Mouse (Mus musculus) lung, embryonic 16.5 days (tissue): ENCODE data around the gene Slc25a45. TPM values are rescaled to one million over a fixed set of nuclear protein-coding genes. Genes with fewer than 3 reads are reported as not detected.

Experiments used
- ATAC-seq: fragments of 200-750 bp; cut with Nextera tagmentation; 2 replicates; pipeline ENCODE4 v1.8.0; 2017; ENCODE audit warnings: low read depth, mild to moderate bottlenecking, moderate library complexity
- H3K27ac ChIP-seq: fragments of 300-500 bp; sonication (generic); 2 replicates; pipeline ENCODE4 v1.5.1; 2014; ENCODE audit warnings: mild to moderate bottlenecking, control low read depth, low read length
- H3K27me3 ChIP-seq: fragments of 300-500 bp; sonication (generic); 2 replicates; pipeline ENCODE4 v1.6.1; 2014; ENCODE audit warnings: low read depth, low read length, mixed read lengths; ENCODE audit not compliant: control insufficient read depth, insufficient read depth
- H3K36me3 ChIP-seq: fragments of 300-500 bp; sonication (generic); 2 replicates; pipeline ENCODE4 v1.6.1; 2014; ENCODE audit warnings: low read length; ENCODE audit not compliant: control insufficient read depth, insufficient read depth
- H3K4me1 ChIP-seq: fragments of 300-500 bp; sonication (generic); replicated peaks from 2 replicates; pipeline ENCODE4 v1.6.1; 2014; ENCODE audit warnings: low read length, mixed read lengths; ENCODE audit not compliant: control insufficient read depth, insufficient read depth
- H3K4me2 ChIP-seq: fragments of 300-500 bp; sonication (generic); 2 replicates; pipeline ENCODE4 v1.6.1; 2014; ENCODE audit warnings: low read depth, low read length, control low read depth
- H3K4me3 ChIP-seq: fragments of 300-500 bp; sonication (generic); 2 replicates; pipeline ENCODE4 v1.5.1; 2014; ENCODE audit warnings: mild to moderate bottlenecking, low read length, control low read depth
- H3K9ac ChIP-seq: fragments of 300-500 bp; sonication (generic); 2 replicates; pipeline ENCODE4 v1.6.1; 2014; ENCODE audit warnings: low read length, control low read depth
- H3K9me3 ChIP-seq: fragments of 300-500 bp; sonication (generic); 2 replicates; pipeline ENCODE4 v1.6.1; 2016; ENCODE audit warnings: low read length; ENCODE audit not compliant: control insufficient read depth
- WGBS: fragments of 180-500 bp; shearing (Covaris S2); extraction: QIAGEN DNeasy Blood & Tissue Kit; methylation state at CpG from one replicate; pipeline ENCODE4 v1.1.7; 2014; 5-methylcytosine and 5-hydroxymethylcytosine counted together
- polyA plus RNA-seq: library from polyadenylated mRNA; unstranded; fragments of >200 nt; fragmentation: Nextera tagmentation; extraction: Ambion mirVana; gene quantifications from 2 replicates; pipeline ENCODE4 v1.2.1, GENCODE M21; 2015

Slc25a45 gene
- polyA plus RNA-seq, 1 experiment from 2014 or later: 5.7 TPM

DNA sequence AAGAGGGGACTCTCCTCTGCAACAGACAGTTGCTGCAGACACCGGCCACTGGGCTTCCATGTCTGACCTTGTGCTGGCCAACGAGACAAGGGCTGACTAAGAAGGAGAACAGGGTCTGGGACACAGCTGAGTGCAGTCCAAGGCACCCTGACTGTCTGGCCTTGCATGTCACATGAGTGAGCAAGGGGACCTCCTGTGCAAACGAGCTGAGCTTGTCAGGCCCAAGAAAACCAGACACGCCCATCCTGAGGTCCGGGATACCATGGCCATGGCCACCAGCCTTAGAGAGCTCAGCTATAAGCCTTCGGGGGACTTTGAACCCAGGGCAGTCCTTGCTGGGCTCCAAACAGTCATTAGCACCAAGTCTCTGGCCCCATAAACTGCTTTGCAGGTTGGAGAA, 9.5 kb upstream of the Slc25a45 start:
- no peaks in the 10 kb centered on the region for H3K27me3 ChIP-seq
- H3K4me3 ChIP-seq: no peak overlapping the region
- WGBS: 78% methylated on average over 6 of the region's 6 CpGs
- ATAC-seq: no peak
- peaks cover 21% of the 10 kb centered on the region for H3K4me1 ChIP-seq
- peaks cover 34% of the 10 kb centered on the region for H3K36me3 ChIP-seq
- no peak overlapping the region for H3K27ac ChIP-seq
- no peak overlapping the region for H3K4me2 ChIP-seq
- no peaks in the 10 kb centered on the region for H3K9me3 ChIP-seq
- no peak overlapping the region for H3K9ac ChIP-seq

DNA sequence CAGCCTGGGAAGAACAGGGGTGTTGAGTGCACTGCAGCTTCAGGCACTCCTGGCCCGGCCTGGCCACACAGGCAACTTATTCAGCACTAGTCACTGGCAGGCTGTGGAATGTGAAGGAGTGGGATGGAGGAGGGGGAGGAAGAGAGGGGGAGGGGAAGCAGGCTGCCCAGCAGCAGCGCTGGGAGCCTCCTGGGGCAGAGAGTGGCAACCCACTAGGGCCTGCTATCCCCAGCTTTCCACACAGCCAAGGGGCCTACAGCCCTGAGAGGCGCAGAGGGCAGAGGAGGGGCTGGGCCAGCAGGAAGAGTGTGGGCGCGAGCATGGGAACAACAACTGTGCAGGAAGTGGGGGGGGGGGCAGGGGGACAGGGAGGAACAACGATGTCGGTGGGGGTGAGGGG, 6.3 kb upstream of the Slc25a45 start:
- peak overlapping the region; percentile 13; the same call in 1 of the 2 replicates for H3K4me3 ChIP-seq
- H3K27me3 ChIP-seq: no peaks in the 10 kb centered on the region
- H3K36me3 ChIP-seq: peaks cover 14% of the 10 kb centered on the region
- peak overlapping the region; percentile 92 for H3K27ac ChIP-seq
- H3K4me1 ChIP-seq: peaks cover 38% of the 10 kb centered on the region
- peak overlapping the region; percentile 61 for H3K9ac ChIP-seq
- H3K4me2 ChIP-seq: peak overlapping the region; percentile 45
- 0% methylated on average over 3 of the region's 7 CpGs for WGBS
- no peaks in the 10 kb centered on the region for H3K9me3 ChIP-seq
- ATAC-seq: peak; percentile 88

- peak overlapping the region; percentile 61 for H3K9ac ChIP-seq
- no peaks in the 10 kb centered on the region for H3K9me3 ChIP-seq
- peak overlapping the region; percentile 92 for H3K27ac ChIP-seq
- H3K4me1 ChIP-seq: peaks cover 38% of the 10 kb centered on the region
- peaks cover 14% of the 10 kb centered on the region; the same call in 1 of the 2 replicates for H3K36me3 ChIP-seq
- H3K27me3 ChIP-seq: no peaks in the 10 kb centered on the region
- no peak overlapping the region for H3K4me3 ChIP-seq
- 12% methylated on average over 6 of the region's 6 CpGs for WGBS
- peak overlapping the region; percentile 45 for H3K4me2 ChIP-seq
- ATAC-seq: peak; percentile 40
These were observed 5.9 kb upstream of the Slc25a45 start for GRCm38 (mm10) chr19:5871683-5872082.

DNA sequence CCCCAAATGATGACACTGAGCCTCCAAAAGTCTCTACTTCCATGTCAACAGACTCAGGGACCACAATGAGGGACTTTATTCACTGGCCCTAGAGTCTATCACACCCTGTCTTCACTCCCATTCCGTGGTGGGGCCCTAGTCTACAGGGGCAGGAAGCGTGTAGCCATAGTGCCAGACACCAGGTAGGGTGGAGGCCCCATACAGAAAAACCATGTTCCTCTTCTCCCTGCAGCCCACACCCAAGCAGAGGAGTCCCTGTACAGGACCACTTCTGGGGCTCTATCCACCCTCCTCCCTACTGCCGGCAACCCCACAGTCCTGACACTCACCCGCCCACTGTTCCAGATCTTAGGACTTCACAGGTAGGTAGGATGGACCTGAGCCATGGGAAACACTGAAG, 5.1 kb upstream of the Slc25a45 start:
- Histone ChIP-seq H3K27ac (peak overlapping the region; percentile 7; the same call in 1 of the 2 replicates), H3K4me2 (no peak overlapping the region), H3K27me3 (no peaks in the 10 kb centered on the region), H3K36me3 (peaks cover 9% of the 10 kb centered on the region; the same call in 1 of the 2 replicates), H3K4me1 (peaks cover 43% of the 10 kb centered on the region), H3K4me3 (no peak overlapping the region), H3K9ac (no peak overlapping the region), H3K9me3 (no peaks in the 10 kb centered on the region)
- WGBS: 65% methylated on average over 4 of the region's 4 CpGs
- no peak for ATAC-seq

DNA sequence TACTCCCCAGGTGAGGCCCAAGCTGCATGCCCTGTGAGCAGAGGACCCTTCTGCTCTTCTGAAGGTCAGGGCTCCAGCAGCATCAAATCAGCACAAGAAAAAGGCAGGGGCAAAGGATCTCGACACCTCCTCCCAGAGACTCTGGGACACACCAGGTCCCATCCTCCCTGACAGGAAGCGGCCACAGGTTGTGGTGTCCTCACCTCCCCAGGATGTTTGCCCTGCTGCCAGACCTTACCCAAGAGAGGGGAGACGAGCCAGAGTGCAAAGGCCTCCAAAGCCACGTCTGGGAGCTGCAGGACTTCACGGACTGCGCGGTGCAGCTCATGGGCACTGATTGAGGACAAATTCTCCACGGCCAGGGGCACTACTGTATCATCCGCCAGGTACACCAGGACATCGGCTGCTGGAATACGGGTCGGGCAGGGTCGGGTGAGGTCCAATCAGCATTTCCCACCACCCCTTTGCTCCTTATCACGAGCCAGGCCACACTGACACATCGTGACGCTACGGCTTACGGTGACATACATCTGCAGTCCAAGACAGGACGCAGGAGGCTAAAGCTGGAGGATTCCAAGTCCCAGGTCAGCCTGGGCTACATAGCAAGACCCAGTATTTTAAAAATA, 4.6 kb upstream of the Slc25a45 start:
- Histone ChIP-seq H3K27ac (peak overlapping the region; percentile 7; the same call in 1 of the 2 replicates), H3K9ac (0 out of 2 replicates have a peak overlapping the region, but pooled peaks have one; percentile 90), H3K4me2 (no peak overlapping the region; the same call in 1 of the 2 replicates), H3K36me3 (peaks cover 9% of the 10 kb centered on the region; the same call in 1 of the 2 replicates), H3K4me3 (no peak overlapping the region), H3K9me3 (no peaks in the 10 kb centered on the region), H3K27me3 (no peaks in the 10 kb centered on the region), H3K4me1 (peaks cover 47% of the 10 kb centered on the region)
- WGBS: 72% methylated on average over 19 of the region's 19 CpGs
- no peak for ATAC-seq

GRCm38 (mm10) chr19:5874391-5874968, 3.1 kb upstream of the Slc25a45 start:
- H3K9me3 ChIP-seq: no peaks in the 10 kb centered on the region
- WGBS: 6% methylated on average over 13 of the region's 13 CpGs

DNA sequence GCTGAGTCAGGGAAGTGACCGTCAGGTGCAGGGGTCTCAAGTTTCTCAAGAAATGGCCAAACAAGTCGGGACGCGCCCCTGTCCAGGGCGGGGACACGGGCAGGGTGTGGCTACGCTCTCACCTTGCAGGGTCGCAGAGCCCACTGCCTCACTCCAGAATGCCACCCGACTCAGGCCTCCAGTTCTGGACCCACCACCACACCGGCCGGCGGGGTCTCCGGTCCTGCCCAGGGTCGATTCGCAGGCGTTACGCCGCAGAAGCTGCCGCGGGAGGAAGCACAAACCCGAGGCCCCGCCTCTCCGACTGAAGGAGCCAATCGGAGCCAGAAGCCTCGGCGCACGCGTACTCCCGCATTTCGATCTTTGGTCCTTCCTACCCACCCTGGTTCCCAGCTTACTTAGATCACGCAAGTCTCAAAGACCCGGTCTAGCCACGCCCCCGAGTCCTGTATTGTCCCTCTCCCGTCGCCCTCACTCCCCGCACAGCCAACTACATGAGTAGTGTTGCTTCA, 2.6 kb upstream of the Slc25a45 start, which contains the start of gene Frmd8:
Frmd8 (minus strand) TSS at position 306 of the 512 bp plus-strand sequence.
- H3K27ac ChIP-seq: peak within 1 kb of the TSS; percentile 53
- 0 out of 2 replicates have a peak, but pooled peaks cover 4% of the 10 kb centered on the region for H3K36me3 ChIP-seq
- peak within 1 kb of the TSS; percentile 90 for H3K9ac ChIP-seq
- H3K4me1 ChIP-seq: peaks cover 56% of the 10 kb centered on the region
- H3K9me3 ChIP-seq: no peaks in the 10 kb centered on the region
- peak within 1 kb of the TSS; percentile 90 for H3K4me2 ChIP-seq
- ATAC-seq: peak; percentile 75
- under 1% methylated on average over 37 of the region's 37 CpGs for WGBS
- H3K4me3 ChIP-seq: peak within 1 kb of the TSS; percentile 81
- no peaks in the 10 kb centered on the region for H3K27me3 ChIP-seq

More at GRCm38 (mm10) chr19:5874391-5874968, 3.1 kb upstream of the Slc25a45 start:
- no peaks in the 10 kb centered on the region for H3K27me3 ChIP-seq
- H3K9ac ChIP-seq: peak overlapping the region; percentile 90
- ATAC-seq: no peak
- H3K4me2 ChIP-seq: peak overlapping the region; percentile 90
- peaks cover 56% of the 10 kb centered on the region for H3K4me1 ChIP-seq
- H3K27ac ChIP-seq: peak overlapping the region; percentile 53
- peaks cover 5% of the 10 kb centered on the region; the same call in 1 of the 2 replicates for H3K36me3 ChIP-seq
- H3K4me3 ChIP-seq: peak overlapping the region; percentile 81

DNA sequence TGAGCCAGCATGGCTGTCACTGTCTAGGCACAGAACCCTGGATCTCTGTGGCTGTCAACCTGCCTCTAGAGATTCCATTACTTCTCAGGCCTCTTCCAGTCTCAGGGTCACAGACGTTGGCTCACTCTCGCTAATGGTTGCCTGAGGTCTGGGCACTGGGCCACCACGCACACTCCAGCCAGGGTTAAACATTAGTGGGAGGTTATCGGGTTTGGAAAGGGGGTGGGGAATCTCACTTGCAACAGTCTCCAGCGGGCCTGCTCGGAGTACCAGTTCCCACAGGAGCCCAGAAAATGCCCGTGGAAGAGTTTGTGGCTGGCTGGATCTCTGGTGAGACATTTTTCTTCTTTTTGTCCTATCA, 734 bp downstream of the Slc25a45 start:
- peak; percentile 24 for ATAC-seq
- 25% methylated on average over 7 of the region's 7 CpGs for WGBS
- Histone ChIP-seq H3K4me2 (peak overlapping the region; percentile 43), H3K9me3 (no peaks in the 10 kb centered on the region), H3K9ac (peak overlapping the region; percentile 63), H3K27me3 (no peaks in the 10 kb centered on the region), H3K36me3 (no peaks in the 10 kb centered on the region), H3K4me1 (peaks cover 33% of the 10 kb centered on the region), H3K4me3 (peak overlapping the region; percentile 26), H3K27ac (peak overlapping the region; percentile 83)

- Histone ChIP-seq H3K4me1 (peaks cover 29% of the 10 kb centered on the region), H3K27me3 (no peaks in the 10 kb centered on the region), H3K4me2 (no peak overlapping the region), H3K9ac (peak overlapping the region; percentile 63; the same call in 1 of the 2 replicates), H3K9me3 (no peaks in the 10 kb centered on the region), H3K27ac (no peak overlapping the region), H3K36me3 (no peaks in the 10 kb centered on the region), H3K4me3 (no peak overlapping the region)
- ATAC-seq: no peak
- 77% methylated on average over 3 of the region's 3 CpGs for WGBS
These were observed 1.3 kb downstream of the Slc25a45 start for GRCm38 (mm10) chr19:5878916-5879315.
